Mouse (Mus musculus) liver, embryonic 14.5 days (tissue): Measurements from ENCODE around the gene Rell1. TPM values are rescaled to one million over a fixed set of nuclear protein-coding genes. Genes with fewer than 3 reads are reported as not detected.

ENCODE experiments used
- ATAC-seq: fragments of 200-750 bp; cut with Nextera tagmentation; 2 replicates; pipeline ENCODE4 v1.8.0; 2017; ENCODE audit warnings: moderate number of reproducible peaks, mild to moderate bottlenecking, moderate library complexity; ENCODE audit not compliant: insufficient read depth
- DNase-seq, 3 experiments: peaks; one replicate each; pipeline ENCODE4 v3.0.0-alpha.2; 2012 to 2013; ENCODE audit warnings: low read depth in 3 of 3, low spot score in 3 of 3
- H3K27ac ChIP-seq: fragments of 300-500 bp; sonication (generic); 2 replicates; pipeline ENCODE4 v1.5.1; 2014; ENCODE audit warnings: moderate library complexity, mild to moderate bottlenecking, control low read depth, inconsistent platforms
- H3K27me3 ChIP-seq: fragments of 300-500 bp; sonication (generic); 2 replicates; pipeline ENCODE4 v1.6.1; 2014; ENCODE audit warnings: mild to moderate bottlenecking, low read length, moderate library complexity; ENCODE audit not compliant: control insufficient read depth, insufficient read depth
- H3K36me3 ChIP-seq: fragments of 300-500 bp; sonication (generic); replicated peaks from 2 replicates; pipeline ENCODE4 v1.6.1; 2014; ENCODE audit warnings: low read depth; ENCODE audit not compliant: control insufficient read depth, insufficient read depth
- H3K4me1 ChIP-seq, 2 experiments: fragments of 200-500 bp in 1 of 2; fragments of 300-500 bp in 1 of 2; sonication (generic) in 1 of 2; replicated peaks; 2 replicates each; pipeline ENCODE4 v1.6.1; 2012 to 2014; ENCODE audit warnings: antibody characterized with exemption in 1 of 2, inconsistent platforms in 1 of 2, low read length in 1 of 2; ENCODE audit not compliant: control insufficient read depth in 2 of 2, insufficient read depth in 2 of 2
- H3K4me2 ChIP-seq: fragments of 300-500 bp; sonication (generic); 2 replicates; pipeline ENCODE4 v1.6.1; 2014; ENCODE audit warnings: low read depth, mild to moderate bottlenecking, control low read depth, moderate library complexity
- H3K4me3 ChIP-seq, 2 experiments: fragments of 200-500 bp in 1 of 2; fragments of 300-500 bp in 1 of 2; sonication (generic) in 1 of 2; 2 replicates each; pipeline ENCODE4 v1.5.1; 2012 to 2014; ENCODE audit warnings: low read depth in 2 of 2, low read length in 2 of 2, mild to moderate bottlenecking in 2 of 2, control low read depth in 1 of 2, inconsistent platforms in 1 of 2, moderate library complexity in 1 of 2; ENCODE audit not compliant: insufficient read depth in 1 of 2
- H3K9ac ChIP-seq: fragments of 300-500 bp; sonication (generic); replicated peaks from 2 replicates; pipeline ENCODE4 v1.6.1; 2014; ENCODE audit warnings: mild to moderate bottlenecking, control low read depth, moderate library complexity
- H3K9me3 ChIP-seq: fragments of 300-500 bp; sonication (generic); 2 replicates; pipeline ENCODE4 v1.6.1; 2016; ENCODE audit warnings: low read length, mixed read lengths; ENCODE audit not compliant: control insufficient read depth
- CTCF ChIP-seq: IDR thresholded peaks from 2 replicates; pipeline ENCODE4 v1.5.1; 2016; ENCODE audit warnings: antibody characterized with exemption, low read depth, control low read depth
- EP300 ChIP-seq: IDR thresholded peaks from 2 replicates; pipeline ENCODE4 v1.6.1; 2016; ENCODE audit warnings: antibody characterized with exemption, low read depth
- WGBS: fragments of 180-500 bp; shearing (Covaris S2); extraction: QIAGEN DNeasy Blood & Tissue Kit; methylation state at CpG from one replicate; pipeline ENCODE4 v1.1.7; 2014; ENCODE audit not compliant: insufficient replicate concordance; 5-methylcytosine and 5-hydroxymethylcytosine counted together
- polyA plus RNA-seq, 2 experiments: library from polyadenylated mRNA; depleted of rRNA in 1 of 2; stranded (reverse) in 1 of 2; unstranded in 1 of 2; fragments of >200 nt; fragmentation: Nextera tagmentation in 1 of 2; extraction: Ambion mirVana in 1 of 2; gene quantifications; 2 replicates each; pipeline versions ENCODE4 v1.2.1 to v1.2.3; 2012 to 2014

The Rell1 gene
- 2.6 and 4.3 TPM in 2 replicates for polyA plus RNA-seq (2012; rRNA removed)
- polyA plus RNA-seq (2014; fragmentation: Nextera tagmentation; extraction: Ambion mirVana) = 4.4 and 4.8 TPM in 2 replicates

GRCm38 (mm10) chr5:63968443-63969415 lies at the start of gene Rell1:
Gene Rell1, minus strand, starts transcription at chr5:63968897.
- Histone ChIP-seq H3K9me3 (no peaks in the 10 kb centered on the region), H3K4me1 (peaks cover 3 to 25% of the 10 kb centered on the region in 2 experiments), H3K36me3 (no peaks in the 10 kb centered on the region), H3K4me2 (peak within 1 kb of the TSS; percentile 82), H3K27ac (peak within 1 kb of the TSS; percentile 19; the same call in 1 of the 2 replicates), H3K9ac (peak within 1 kb of the TSS; percentile 68), H3K27me3 (no peaks in the 10 kb centered on the region), H3K4me3 (peak within 1 kb of the TSS; percentile 74 to 90)
- TF ChIP-seq CTCF = 0 out of 2 replicates have a peak, but pooled peaks have one; percentile 11
- TF ChIP-seq EP300 = no peak
- ATAC-seq (peak; percentile 98), DNase-seq (peak; percentile 85 to 91 (median 89))
- WGBS = under 1% methylated on average over 84 of the region's 85 CpGs

- DNase-seq (no peak), ATAC-seq (no peak)
- Histone ChIP-seq H3K9me3 (no peaks in the 10 kb centered on the region), H3K9ac (no peak overlapping the region), H3K4me3 (no peak overlapping the region), H3K27ac (no peak overlapping the region), H3K27me3 (no peaks in the 10 kb centered on the region), H3K4me2 (no peak overlapping the region), H3K36me3 (no peaks in the 10 kb centered on the region), H3K4me1 (no peaks in the 10 kb centered on the region)
- WGBS = 70% methylated on average over 10 of the region's 13 CpGs
- TF ChIP-seq CTCF (no peak), EP300 (no peak)
Measured at GRCm38 (mm10) chr5:64012596-64013366, 44.1 kb upstream of the Rell1 start.

- TF ChIP-seq CTCF = no peak
- no peak for TF ChIP-seq EP300
- no peaks in the 10 kb centered on the region for H3K27me3 ChIP-seq
- no peak for DNase-seq
- no peaks in the 10 kb centered on the region for H3K9me3 ChIP-seq
- H3K4me2 ChIP-seq = no peak overlapping the region
- no peak overlapping the region for H3K9ac ChIP-seq
- ATAC-seq = no peak
- no peaks in the 10 kb centered on the region for H3K4me1 ChIP-seq
- no peak overlapping the region for H3K4me3 ChIP-seq
- WGBS = 55% methylated on average over 4 of the region's 4 CpGs
- no peak overlapping the region for H3K27ac ChIP-seq
- H3K36me3 ChIP-seq = no peaks in the 10 kb centered on the region
Measured at GRCm38 (mm10) chr5:64006548-64006947, 37.9 kb upstream of the Rell1 start.

GRCm38 (mm10) chr5:64003302-64003701 lies 34.6 kb upstream of the Rell1 start:
- ATAC-seq (no peak), DNase-seq (no peak)
- no peak overlapping the region for H3K4me3 ChIP-seq
- no peaks in the 10 kb centered on the region for H3K9me3 ChIP-seq
- TF ChIP-seq EP300 = no peak
- no peak for TF ChIP-seq CTCF
- H3K27ac ChIP-seq = no peak overlapping the region
- H3K36me3 ChIP-seq = no peaks in the 10 kb centered on the region
- no peak overlapping the region for H3K4me2 ChIP-seq
- WGBS = 65% methylated on average over 8 of the region's 8 CpGs
- no peak overlapping the region for H3K9ac ChIP-seq
- H3K4me1 ChIP-seq = no peaks in the 10 kb centered on the region
- H3K27me3 ChIP-seq = no peaks in the 10 kb centered on the region
